Mouse (Mus musculus): ENCODE measurements around the gene Fhit. TPM values are rescaled to one million over a fixed set of nuclear protein-coding genes. Genes with fewer than 3 reads are reported as not detected.

Gene Fhit
- polyA plus RNA-seq, 1 experiment from 2014 or later, result 1.9 TPM

DNA sequence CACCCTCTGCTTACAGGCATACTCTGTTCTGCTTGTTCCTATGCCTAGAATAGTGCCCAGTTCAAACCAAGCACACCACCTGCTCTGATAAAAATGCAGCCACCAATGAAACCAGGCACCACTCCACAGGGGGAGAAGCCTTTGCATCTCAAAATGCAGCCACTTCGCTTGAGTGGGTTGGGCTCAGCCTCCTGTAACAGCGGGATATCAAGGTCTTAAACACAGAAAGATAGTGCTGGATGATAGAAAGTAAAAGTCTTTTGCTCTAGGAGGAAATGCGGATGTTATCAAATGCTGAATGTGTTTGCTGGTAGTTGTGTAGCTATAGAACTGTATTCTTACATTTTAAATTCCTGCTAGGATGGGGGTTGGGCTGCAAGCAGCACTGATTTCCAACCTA is 140.4 kb downstream of the Fhit start:
- ATAC-seq (ENCODE audit: low read depth), result no peak
- Histone ChIP-seq H3K4me1 (ENCODE audit: control insufficient read depth, low read depth, low read length) (no peaks in the 10 kb centered on the region), H3K4me2 (ENCODE audit: low read depth, low read length) (no peak overlapping the region), H3K36me3 (ENCODE audit: control insufficient read depth, insufficient read depth) (no peaks in the 10 kb centered on the region), H3K27ac (ENCODE audit: low read length) (no peak overlapping the region), H3K9ac (ENCODE audit: low read depth, low read length) (no peak overlapping the region), H3K4me3 (ENCODE audit: low read depth, low read length) (no peak overlapping the region), H3K27me3 (ENCODE audit: control insufficient read depth, insufficient read depth, low read depth, low read length) (no peaks in the 10 kb centered on the region), H3K9me3 (replicated peaks; ENCODE audit: control insufficient read depth, low read length) (no peaks in the 10 kb centered on the region)
- 23% methylated on average over 3 of the region's 3 CpGs for WGBS (ENCODE audit: insufficient replicate concordance)

DNA sequence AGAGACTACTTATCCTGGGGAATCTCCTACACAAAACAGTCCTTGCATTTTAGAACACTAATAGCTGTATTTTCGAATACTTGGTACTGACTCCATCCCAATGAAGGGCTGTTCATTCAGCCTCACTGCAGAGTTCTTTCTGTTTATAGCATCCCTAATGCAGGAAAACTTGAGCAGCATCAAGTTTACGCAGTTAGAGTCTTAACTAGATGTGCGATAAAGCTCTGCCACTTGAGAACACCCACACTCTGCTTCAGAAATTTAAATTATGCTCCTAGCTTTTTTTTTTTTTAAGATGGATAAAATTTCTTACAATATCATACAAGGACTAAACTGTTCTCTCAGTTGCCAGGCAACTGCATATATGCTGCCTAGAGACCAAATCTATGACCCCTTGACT is 183.2 kb downstream of the Fhit start:
- WGBS (ENCODE audit: insufficient replicate concordance), result 62% methylated on average over 3 of the region's 3 CpGs
- Histone ChIP-seq H3K4me1 (ENCODE audit: control insufficient read depth, low read depth, low read length) (no peaks in the 10 kb centered on the region), H3K9ac (ENCODE audit: low read depth, low read length) (no peak overlapping the region), H3K27ac (ENCODE audit: low read length) (no peak overlapping the region), H3K9me3 (replicated peaks; ENCODE audit: control insufficient read depth, low read length) (no peaks in the 10 kb centered on the region), H3K36me3 (ENCODE audit: control insufficient read depth, insufficient read depth) (no peaks in the 10 kb centered on the region), H3K4me3 (ENCODE audit: low read depth, low read length) (no peak overlapping the region), H3K4me2 (ENCODE audit: low read depth, low read length) (no peak overlapping the region), H3K27me3 (ENCODE audit: control insufficient read depth, insufficient read depth, low read depth, low read length) (no peaks in the 10 kb centered on the region)
- ATAC-seq (ENCODE audit: low read depth), result no peak

DNA sequence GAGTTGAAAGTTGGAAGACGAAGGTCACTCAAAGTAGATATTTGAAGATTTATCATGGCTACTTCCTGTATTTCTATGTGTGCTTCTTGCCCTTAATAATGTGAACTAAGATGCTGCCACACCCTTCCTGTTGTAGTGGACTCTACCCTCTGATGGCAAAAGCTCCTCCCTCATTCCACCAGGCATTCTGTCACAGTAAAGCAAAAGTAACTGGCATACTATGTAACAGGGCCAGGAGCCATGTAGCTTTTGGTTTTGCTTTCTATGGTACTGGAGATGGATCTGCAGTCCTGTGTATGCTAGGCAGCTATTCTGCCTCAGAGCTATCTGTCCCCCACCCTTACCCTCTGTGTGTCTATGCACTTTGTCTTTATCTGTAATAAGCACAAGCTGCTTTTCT is 220.2 kb downstream of the Fhit start:
- Histone ChIP-seq H3K4me2 (ENCODE audit: low read depth, low read length) (no peak overlapping the region), H3K9me3 (replicated peaks; ENCODE audit: control insufficient read depth, low read length) (no peaks in the 10 kb centered on the region), H3K4me1 (ENCODE audit: control insufficient read depth, low read depth, low read length) (no peaks in the 10 kb centered on the region), H3K4me3 (ENCODE audit: low read depth, low read length) (no peak overlapping the region), H3K27me3 (ENCODE audit: control insufficient read depth, insufficient read depth, low read depth, low read length) (no peaks in the 10 kb centered on the region), H3K9ac (ENCODE audit: low read depth, low read length) (no peak overlapping the region), H3K27ac (ENCODE audit: low read length) (no peak overlapping the region), H3K36me3 (ENCODE audit: control insufficient read depth, insufficient read depth) (no peaks in the 10 kb centered on the region)
- no peak for ATAC-seq (ENCODE audit: low read depth)
- 45% methylated on average over 1 of the region's 1 CpGs for WGBS (ENCODE audit: insufficient replicate concordance)

DNA sequence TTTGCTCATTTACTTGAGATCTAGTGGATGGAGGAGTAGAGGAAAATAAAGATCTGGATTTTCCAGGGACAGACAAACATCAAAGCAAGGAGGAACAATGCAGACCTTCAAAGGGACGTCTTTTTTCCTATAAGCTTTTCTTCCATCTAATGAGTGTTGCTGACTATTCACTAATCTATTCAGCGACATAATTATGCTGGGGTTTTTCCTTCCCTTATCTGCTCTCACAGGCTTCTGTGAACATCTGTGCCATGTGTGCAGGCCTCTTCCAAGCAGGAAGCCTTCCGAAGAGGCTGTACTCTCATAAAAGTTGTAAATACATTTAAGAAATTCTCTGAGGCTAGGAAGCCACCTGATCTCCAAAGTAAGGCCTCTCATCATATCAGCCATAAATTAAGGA is 228.2 kb downstream of the Fhit start:
- ATAC-seq (ENCODE audit: low read depth), result no peak
- no peaks in the 10 kb centered on the region for H3K9me3 ChIP-seq (replicated peaks; ENCODE audit: control insufficient read depth, low read length)
- no peaks in the 10 kb centered on the region for H3K4me1 ChIP-seq (ENCODE audit: control insufficient read depth, low read depth, low read length)
- WGBS (ENCODE audit: insufficient replicate concordance), result 21% methylated on average over 3 of the region's 3 CpGs
- no peaks in the 10 kb centered on the region for H3K36me3 ChIP-seq (ENCODE audit: control insufficient read depth, insufficient read depth)
- no peak overlapping the region for H3K9ac ChIP-seq (ENCODE audit: low read depth, low read length)
- H3K4me2 ChIP-seq (ENCODE audit: low read depth, low read length), result no peak overlapping the region
- H3K27ac ChIP-seq (ENCODE audit: low read length), result no peak overlapping the region
- H3K4me3 ChIP-seq (ENCODE audit: low read depth, low read length), result no peak overlapping the region
- H3K27me3 ChIP-seq (ENCODE audit: control insufficient read depth, insufficient read depth, low read depth, low read length), result no peaks in the 10 kb centered on the region

DNA sequence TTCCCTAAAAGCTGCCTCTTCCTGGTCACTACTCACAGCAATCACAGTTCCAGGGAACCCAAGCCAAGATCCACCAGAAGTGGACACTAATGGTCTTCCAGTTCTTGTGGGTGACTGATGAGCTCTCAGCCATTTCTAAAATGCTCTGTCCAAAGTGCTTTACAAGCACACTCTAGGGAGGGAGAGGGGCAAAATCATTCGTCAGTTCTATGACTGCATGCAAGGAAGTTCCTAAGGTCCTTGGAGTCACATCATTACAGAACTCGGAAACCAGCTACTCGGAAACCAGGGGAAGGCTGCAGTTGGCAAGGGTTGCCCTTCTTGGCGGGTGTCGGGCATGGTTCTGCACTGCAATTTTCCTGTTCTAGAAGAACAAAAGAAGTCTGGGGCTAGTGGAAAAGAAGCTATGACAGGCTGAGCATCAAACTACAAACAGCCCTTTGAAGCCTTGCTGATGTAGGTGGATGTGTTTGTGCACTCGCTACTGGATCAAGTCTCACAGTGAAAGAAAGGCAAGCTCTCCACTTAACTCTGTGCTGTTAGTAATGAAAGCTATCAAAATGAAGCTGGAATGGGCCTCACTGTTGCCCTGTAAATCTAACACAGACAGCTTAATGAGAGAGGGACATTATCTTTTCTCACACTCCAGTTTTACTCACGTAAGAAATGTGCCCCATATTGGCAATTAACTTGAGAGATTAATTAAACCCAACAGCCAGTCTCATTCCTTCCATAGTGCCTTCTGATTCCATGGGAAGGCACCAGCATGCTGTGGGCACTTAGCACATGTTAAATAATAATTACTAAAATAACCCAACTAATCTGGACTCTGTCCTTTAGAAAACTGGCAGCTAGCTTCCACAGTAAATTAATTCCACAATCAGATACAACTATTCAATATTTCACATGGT is 243.7 kb downstream of the Fhit start:
- Histone ChIP-seq H3K4me2 (ENCODE audit: low read depth, low read length) (no peak overlapping the region), H3K27me3 (ENCODE audit: control insufficient read depth, insufficient read depth, low read depth, low read length) (no peaks in the 10 kb centered on the region), H3K4me1 (ENCODE audit: control insufficient read depth, low read depth, low read length) (no peaks in the 10 kb centered on the region), H3K9ac (ENCODE audit: low read depth, low read length) (no peak overlapping the region), H3K9me3 (replicated peaks; ENCODE audit: control insufficient read depth, low read length) (no peaks in the 10 kb centered on the region), H3K4me3 (ENCODE audit: low read depth, low read length) (no peak overlapping the region), H3K27ac (ENCODE audit: low read length) (no peak overlapping the region), H3K36me3 (ENCODE audit: control insufficient read depth, insufficient read depth) (no peaks in the 10 kb centered on the region)
- WGBS (ENCODE audit: insufficient replicate concordance), result 53% methylated on average over 7 of the region's 7 CpGs
- ATAC-seq (ENCODE audit: low read depth), result no peak

DNA sequence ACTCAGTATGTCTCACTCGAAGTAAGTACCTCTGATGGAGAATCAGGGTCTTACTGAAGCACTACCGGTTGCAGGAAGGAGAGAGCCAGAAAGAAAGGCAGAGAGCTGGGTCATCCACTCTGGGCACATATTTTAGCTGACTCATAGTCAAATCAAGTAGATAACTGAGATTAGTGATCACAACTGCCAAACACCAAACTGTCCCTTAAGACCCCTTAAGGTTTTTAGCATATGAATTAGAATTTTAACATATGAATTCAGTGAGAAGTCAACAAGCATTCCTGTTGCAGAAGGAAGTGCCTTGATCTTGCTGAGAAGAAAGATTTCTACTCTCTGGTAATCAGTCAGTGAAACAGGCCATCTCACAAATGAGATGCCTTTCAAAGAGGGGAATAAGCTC is 253.8 kb downstream of the Fhit start:
- H3K4me1 ChIP-seq (ENCODE audit: control insufficient read depth, low read depth, low read length), result no peaks in the 10 kb centered on the region
- H3K9ac ChIP-seq (ENCODE audit: low read depth, low read length), result no peak overlapping the region
- no peaks in the 10 kb centered on the region for H3K27me3 ChIP-seq (ENCODE audit: control insufficient read depth, insufficient read depth, low read depth, low read length)
- no peak overlapping the region for H3K4me3 ChIP-seq (ENCODE audit: low read depth, low read length)
- WGBS (ENCODE audit: insufficient replicate concordance), result 38% methylated on average over 2 of the region's 2 CpGs
- no peaks in the 10 kb centered on the region for H3K9me3 ChIP-seq (replicated peaks; ENCODE audit: control insufficient read depth, low read length)
- H3K27ac ChIP-seq (ENCODE audit: low read length), result no peak overlapping the region
- H3K36me3 ChIP-seq (ENCODE audit: control insufficient read depth, insufficient read depth), result no peaks in the 10 kb centered on the region
- no peak for ATAC-seq (ENCODE audit: low read depth)
- H3K4me2 ChIP-seq (ENCODE audit: low read depth, low read length), result no peak overlapping the region

DNA sequence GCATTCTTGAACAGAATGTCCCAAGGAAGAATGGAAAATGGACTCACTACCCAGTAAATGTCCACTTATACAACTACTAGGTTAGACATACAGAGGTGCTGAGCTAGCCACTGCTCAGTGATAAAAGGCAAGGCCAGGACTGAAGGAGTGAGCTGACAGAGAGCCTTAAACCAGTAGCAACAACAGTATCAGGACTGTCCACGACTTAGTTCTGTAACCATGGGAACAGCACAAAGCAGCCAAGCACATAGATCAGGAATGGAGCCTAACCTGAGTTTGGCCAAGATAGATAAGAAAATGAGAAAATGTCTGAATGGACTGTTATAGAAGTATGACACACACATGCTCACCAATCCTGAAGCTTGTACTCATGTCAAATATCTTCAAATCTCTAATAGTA is 279.1 kb downstream of the Fhit start:
- no peak overlapping the region for H3K27ac ChIP-seq (ENCODE audit: low read length)

DNA sequence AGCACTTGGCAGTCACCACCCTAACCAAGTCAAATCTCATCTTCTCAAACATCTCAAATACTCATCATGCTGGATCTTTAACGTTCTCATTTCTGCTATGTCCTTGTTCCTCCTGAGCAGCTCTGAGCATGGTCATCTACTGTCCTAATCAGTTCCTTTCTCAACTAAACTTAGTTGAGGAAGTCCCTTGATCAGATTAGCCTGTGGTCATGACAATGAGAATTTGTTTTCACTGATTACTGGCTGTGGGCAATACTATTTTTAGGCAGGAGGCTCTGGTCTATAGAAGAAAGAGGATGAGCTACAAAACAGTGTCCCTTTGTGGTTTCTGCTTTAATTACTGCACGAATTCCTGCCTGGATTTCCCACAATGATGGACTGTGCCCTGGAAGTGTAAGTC is 281.1 kb downstream of the Fhit start:
- no peak overlapping the region for H3K9ac ChIP-seq (ENCODE audit: low read depth, low read length)
- 24% methylated on average over 2 of the region's 2 CpGs for WGBS (ENCODE audit: insufficient replicate concordance)

More for the DNA sequence above, 279.1 kb downstream of the Fhit start:
- no peak for ATAC-seq (ENCODE audit: low read depth)
- H3K4me3 ChIP-seq (ENCODE audit: low read depth, low read length), result no peak overlapping the region
- no peaks in the 10 kb centered on the region for H3K27me3 ChIP-seq (ENCODE audit: control insufficient read depth, insufficient read depth, low read depth, low read length)
- H3K9me3 ChIP-seq (replicated peaks; ENCODE audit: control insufficient read depth, low read length), result no peaks in the 10 kb centered on the region
- H3K36me3 ChIP-seq (ENCODE audit: control insufficient read depth, insufficient read depth), result no peaks in the 10 kb centered on the region
- no peak overlapping the region for H3K9ac ChIP-seq (ENCODE audit: low read depth, low read length)
- WGBS (ENCODE audit: insufficient replicate concordance), result 31% methylated on average over 1 of the region's 1 CpGs
- no peak overlapping the region for H3K4me2 ChIP-seq (ENCODE audit: low read depth, low read length)
- H3K4me1 ChIP-seq (ENCODE audit: control insufficient read depth, low read depth, low read length), result no peaks in the 10 kb centered on the region

DNA sequence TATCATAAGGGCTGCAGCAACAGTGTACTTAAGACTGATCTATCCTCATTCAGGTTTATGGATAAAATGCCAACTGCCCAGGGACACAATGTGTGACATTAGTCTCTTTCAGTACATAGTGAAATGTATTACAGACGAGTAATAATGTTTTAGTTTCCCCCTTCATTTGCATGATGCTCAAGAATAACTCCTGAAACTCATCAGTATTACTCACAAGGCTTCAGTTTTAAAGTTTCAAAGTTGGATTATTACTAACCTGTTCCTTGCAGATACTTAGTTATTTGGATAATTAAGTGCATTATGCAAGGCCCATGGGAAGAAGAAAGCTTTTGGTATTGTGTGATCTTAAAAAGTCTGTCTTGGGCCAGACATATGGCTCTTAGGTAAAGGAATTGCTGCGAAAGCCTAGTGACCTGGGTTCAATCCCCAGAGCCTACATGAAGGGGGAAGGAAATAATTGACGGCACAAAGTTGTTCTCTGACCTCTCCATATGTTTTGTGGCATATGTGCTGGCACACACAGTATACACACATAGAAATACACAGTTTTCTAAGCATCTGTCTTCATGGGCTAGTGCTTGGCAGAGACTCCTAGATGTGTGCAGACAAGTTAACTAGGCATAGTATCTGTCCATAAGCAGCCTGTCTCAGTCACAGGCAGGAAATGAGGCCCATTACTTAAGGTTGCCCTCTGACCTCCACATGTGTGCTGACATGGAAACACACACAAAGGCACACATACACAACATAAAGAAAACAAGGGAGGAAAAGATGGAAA is 287.1 kb downstream of the Fhit start:
- H3K4me1 ChIP-seq (ENCODE audit: control insufficient read depth, low read depth, low read length), result no peaks in the 10 kb centered on the region
- H3K4me2 ChIP-seq (ENCODE audit: low read depth, low read length), result no peak overlapping the region
- no peaks in the 10 kb centered on the region for H3K9me3 ChIP-seq (replicated peaks; ENCODE audit: control insufficient read depth, low read length)
- WGBS (ENCODE audit: insufficient replicate concordance), result 54% methylated on average over 3 of the region's 3 CpGs
- no peak overlapping the region for H3K9ac ChIP-seq (ENCODE audit: low read depth, low read length)
- H3K4me3 ChIP-seq (ENCODE audit: low read depth, low read length), result no peak overlapping the region
- no peaks in the 10 kb centered on the region for H3K36me3 ChIP-seq (ENCODE audit: control insufficient read depth, insufficient read depth)
- ATAC-seq (ENCODE audit: low read depth), result no peak
- no peaks in the 10 kb centered on the region for H3K27me3 ChIP-seq (ENCODE audit: control insufficient read depth, insufficient read depth, low read depth, low read length)
- H3K27ac ChIP-seq (ENCODE audit: low read length), result no peak overlapping the region

More for the DNA sequence above, 281.1 kb downstream of the Fhit start:
- Histone ChIP-seq H3K4me3 (ENCODE audit: low read depth, low read length) (no peak overlapping the region), H3K36me3 (ENCODE audit: control insufficient read depth, insufficient read depth) (no peaks in the 10 kb centered on the region), H3K9me3 (replicated peaks; ENCODE audit: control insufficient read depth, low read length) (no peaks in the 10 kb centered on the region), H3K4me2 (ENCODE audit: low read depth, low read length) (no peak overlapping the region), H3K4me1 (ENCODE audit: control insufficient read depth, low read depth, low read length) (no peaks in the 10 kb centered on the region), H3K27me3 (ENCODE audit: control insufficient read depth, insufficient read depth, low read depth, low read length) (no peaks in the 10 kb centered on the region), H3K27ac (ENCODE audit: low read length) (no peak overlapping the region)
- no peak for ATAC-seq (ENCODE audit: low read depth)
